Mouse (Mus musculus): ENCODE measurements around the gene Gm11541. TPM values are rescaled to one million over a fixed set of nuclear protein-coding genes. Genes with fewer than 3 reads are reported as not detected.
"Not testable (repeated sequence)": the region's sequence is repeated elsewhere in the genome, so short reads cannot be mapped to it uniquely, and the experiment has no call there.

Gm11541 gene
- polyA plus RNA-seq, 1 experiment from 2014 or later: not detected

DNA sequence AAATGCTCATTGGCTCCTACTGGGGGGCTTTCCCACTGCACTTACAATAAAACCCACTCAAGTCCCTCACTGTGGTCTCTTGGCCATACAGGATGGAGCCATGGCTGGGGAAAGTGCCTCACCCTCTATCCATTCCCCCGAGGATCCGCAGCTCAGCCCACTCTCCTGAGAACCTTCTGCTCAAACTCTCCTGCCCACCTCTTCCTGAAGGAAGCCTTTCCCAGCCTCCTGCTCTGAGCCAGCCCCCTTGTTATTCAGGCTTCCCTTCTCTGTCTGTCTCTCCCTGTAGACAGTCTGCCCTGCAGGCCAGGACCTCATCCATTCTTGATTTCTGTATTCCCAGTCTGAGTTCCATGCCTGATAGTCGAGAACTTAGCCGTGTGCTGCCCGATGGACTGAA lies 29.3 kb downstream of the Gm11541 start:
- Histone ChIP-seq H3K4me3 (no peak overlapping the region), H3K27me3 (replicated peaks) (no peaks in the 10 kb centered on the region), H3K9ac (no peak overlapping the region), H3K27ac (ENCODE audit: poor library complexity, severe bottlenecking) (no peak overlapping the region), H3K36me3 (peaks cover 11% of the 10 kb centered on the region), H3K4me2 (no peak overlapping the region), H3K9me3 (replicated peaks) (no peaks in the 10 kb centered on the region), H3K4me1 (replicated peaks) (peaks cover 27% of the 10 kb centered on the region)
- 74% methylated on average over 5 of the region's 5 CpGs for WGBS
- no peak for ATAC-seq (ENCODE audit: insufficient number of reproducible peaks, low FRiP score)

DNA sequence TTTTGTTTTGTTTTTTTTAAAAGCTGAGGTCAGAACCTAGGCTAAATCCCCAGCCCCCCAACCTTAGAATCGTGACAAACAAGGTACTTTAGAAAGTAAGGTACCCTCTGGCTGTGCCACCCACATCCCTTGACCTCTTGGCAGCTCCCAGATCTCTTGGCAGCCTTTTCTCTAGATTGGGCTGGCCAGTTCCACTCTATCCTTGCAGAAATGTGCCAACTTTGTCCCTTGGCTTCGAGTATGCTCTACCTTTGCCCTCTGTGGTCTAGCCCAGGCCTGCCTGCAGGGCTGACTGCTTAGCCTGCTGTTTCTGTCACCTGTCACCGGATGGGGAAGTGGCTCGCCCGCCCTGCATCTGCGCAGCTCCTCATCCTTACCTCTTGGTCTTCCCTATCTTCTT lies 39.0 kb downstream of the Gm11541 start:
- no peak overlapping the region for H3K9ac ChIP-seq
- no peak for ATAC-seq (ENCODE audit: insufficient number of reproducible peaks, low FRiP score)
- no peaks in the 10 kb centered on the region for H3K4me1 ChIP-seq (replicated peaks)
- H3K4me2 ChIP-seq: no peak overlapping the region
- H3K36me3 ChIP-seq: peaks cover 84% of the 10 kb centered on the region
- no peak overlapping the region for H3K4me3 ChIP-seq
- no peak overlapping the region for H3K27ac ChIP-seq (ENCODE audit: poor library complexity, severe bottlenecking)
- H3K27me3 ChIP-seq (replicated peaks): no peaks in the 10 kb centered on the region
- 88% methylated on average over 6 of the region's 6 CpGs for WGBS
- H3K9me3 ChIP-seq (replicated peaks): no peaks in the 10 kb centered on the region

DNA sequence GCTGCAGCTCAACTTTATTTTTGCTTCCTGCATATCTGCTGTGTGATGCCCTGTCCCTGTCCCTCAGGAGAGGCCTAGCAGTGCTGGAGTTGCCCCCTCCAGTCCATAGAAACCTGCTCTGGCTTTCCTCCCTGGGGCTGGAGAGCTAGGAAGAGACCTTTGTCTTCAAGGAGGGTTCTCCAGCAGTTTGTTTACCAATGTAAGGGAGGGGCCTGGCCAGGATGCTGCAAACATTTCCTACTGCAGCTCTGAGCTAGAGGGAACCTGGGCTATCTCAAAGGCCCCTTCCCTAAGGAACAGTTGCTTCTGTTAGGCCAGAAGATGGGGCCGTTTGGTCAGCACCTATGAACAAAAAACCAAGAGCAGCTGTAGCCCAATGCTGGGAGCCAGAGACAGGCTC lies 43.0 kb downstream of the Gm11541 start:
- no peak for ATAC-seq (ENCODE audit: insufficient number of reproducible peaks, low FRiP score)
- Histone ChIP-seq H3K36me3 (peaks cover 78% of the 10 kb centered on the region), H3K4me1 (replicated peaks) (no peaks in the 10 kb centered on the region), H3K9me3 (replicated peaks) (no peaks in the 10 kb centered on the region), H3K4me2 (no peak overlapping the region), H3K27me3 (replicated peaks) (no peaks in the 10 kb centered on the region), H3K9ac (no peak overlapping the region), H3K4me3 (no peak overlapping the region), H3K27ac (ENCODE audit: poor library complexity, severe bottlenecking) (no peak overlapping the region)
- 50% methylated on average over 1 of the region's 1 CpGs for WGBS

DNA sequence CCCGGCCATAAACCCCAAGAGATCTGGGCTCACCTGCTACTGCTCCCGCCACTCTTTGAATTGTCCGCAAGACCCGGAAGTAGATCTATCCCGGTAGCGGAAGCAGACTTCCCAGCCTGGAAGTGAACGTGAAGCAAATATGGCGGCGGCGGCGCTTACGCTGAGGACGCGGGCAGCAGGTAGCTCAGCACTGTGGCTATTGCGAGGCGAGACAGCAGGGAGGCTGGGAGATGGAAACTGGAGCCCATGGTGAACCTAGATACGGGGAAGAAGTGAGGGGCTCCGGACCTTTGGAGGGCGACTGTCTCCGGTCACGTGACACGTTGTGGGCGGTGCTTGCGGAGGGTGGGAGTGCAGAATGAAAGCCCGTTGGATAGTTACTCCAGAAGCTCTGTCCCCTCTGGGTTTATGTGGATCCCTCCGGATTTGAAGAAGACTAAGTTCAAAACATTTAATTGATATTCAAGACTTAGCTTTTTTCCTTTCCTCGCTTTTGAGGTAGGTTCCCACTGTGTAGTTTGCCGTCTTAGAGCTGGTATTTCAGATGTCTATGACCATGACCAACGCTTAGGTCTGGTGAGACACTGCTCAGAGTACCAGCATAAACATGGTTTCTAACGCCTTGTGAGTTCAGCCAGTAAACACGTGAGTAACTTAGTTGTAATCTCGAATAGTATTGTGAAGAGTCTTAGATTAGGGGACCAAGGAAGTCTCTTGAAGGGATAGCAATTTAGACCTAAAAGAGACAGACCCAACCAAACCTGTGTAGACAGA lies 50.4 kb downstream of the Gm11541 start, which contains the start of the genes Mrpl27 and Eme1:
Gene Mrpl27 (plus strand): TSS at position 105 of the 774 bp plus-strand sequence.
Gene Eme1 (minus strand): TSS at position 302 of the 774 bp plus-strand sequence.
- peak within 1 kb of the TSS; percentile 79 for H3K4me2 ChIP-seq
- peaks cover 45% of the 10 kb centered on the region for H3K36me3 ChIP-seq
- H3K9me3 ChIP-seq (replicated peaks): no peaks in the 10 kb centered on the region
- peak within 1 kb of the TSS; percentile 79 for H3K4me3 ChIP-seq
- under 1% methylated on average over 32 of the region's 32 CpGs for WGBS
- ATAC-seq (ENCODE audit: insufficient number of reproducible peaks, low FRiP score): peak; percentile 88
- no peaks in the 10 kb centered on the region for H3K27me3 ChIP-seq (replicated peaks)
- peaks cover 10% of the 10 kb centered on the region for H3K4me1 ChIP-seq (replicated peaks)
- H3K9ac ChIP-seq: peak within 1 kb of the TSS; percentile 76
- peak within 1 kb of the TSS; percentile 93 for H3K27ac ChIP-seq (ENCODE audit: poor library complexity, severe bottlenecking)

DNA sequence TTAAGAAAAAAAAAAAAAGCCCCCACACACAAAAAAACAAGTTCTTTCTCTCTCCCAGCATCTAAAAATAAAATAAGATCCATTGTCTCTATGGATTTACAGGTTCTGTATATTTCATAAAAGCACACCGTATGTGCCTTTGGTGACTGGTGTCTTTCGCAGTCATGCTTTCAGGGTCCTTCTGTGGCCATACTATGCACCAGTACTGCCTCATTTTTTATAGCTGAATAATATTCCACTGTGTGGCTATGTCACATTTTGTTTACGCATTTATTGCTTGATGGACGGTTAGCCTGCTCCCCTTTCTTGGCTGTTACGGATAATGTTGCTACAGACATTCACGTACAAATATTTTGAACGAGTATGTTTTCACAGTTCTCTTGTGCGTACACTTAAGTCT lies 51.3 kb downstream of the Gm11541 start:
- no peaks in the 10 kb centered on the region for H3K27me3 ChIP-seq (replicated peaks)
- no peak overlapping the region for H3K9ac ChIP-seq
- 42% methylated on average over 8 of the region's 8 CpGs for WGBS
- peak overlapping the region; percentile 79 for H3K4me3 ChIP-seq
- peak overlapping the region; percentile 79 for H3K4me2 ChIP-seq
- no peaks in the 10 kb centered on the region for H3K9me3 ChIP-seq (replicated peaks)
- H3K4me1 ChIP-seq (replicated peaks): peaks cover 10% of the 10 kb centered on the region
- H3K27ac ChIP-seq (ENCODE audit: poor library complexity, severe bottlenecking): no peak overlapping the region
- H3K36me3 ChIP-seq: peaks cover 41% of the 10 kb centered on the region
- no peak for ATAC-seq (ENCODE audit: insufficient number of reproducible peaks, low FRiP score)

DNA sequence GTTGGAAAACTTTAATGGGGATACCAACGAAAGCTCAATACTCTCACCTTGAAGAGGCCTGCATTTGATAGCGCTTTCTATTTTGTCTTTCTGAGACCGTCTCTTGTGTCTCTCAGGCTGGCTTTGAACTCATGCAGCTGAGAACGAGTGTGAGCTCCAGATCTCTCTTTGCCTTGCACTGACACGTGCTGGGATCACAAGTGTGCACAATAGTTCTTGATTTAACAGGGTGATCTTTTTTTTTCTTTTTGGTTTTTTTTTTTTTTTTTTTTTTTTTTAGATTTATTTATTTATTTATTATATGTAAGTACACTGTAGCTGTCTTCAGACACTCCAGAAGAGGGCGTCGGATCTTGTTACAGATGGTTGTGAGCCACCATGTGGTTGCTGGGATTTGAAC lies 53.1 kb downstream of the Gm11541 start:
- Histone ChIP-seq H3K4me1 (replicated peaks) (peaks cover 10% of the 10 kb centered on the region), H3K36me3 (peaks cover 44% of the 10 kb centered on the region)
- ATAC-seq (ENCODE audit: insufficient number of reproducible peaks, low FRiP score); H3K9me3 ChIP-seq (replicated peaks); H3K4me3 ChIP-seq; H3K4me2 ChIP-seq; H3K27me3 ChIP-seq (replicated peaks); H3K27ac ChIP-seq (ENCODE audit: poor library complexity, severe bottlenecking); H3K9ac ChIP-seq: not testable (repeated sequence)
- 94% methylated on average over 7 of the region's 7 CpGs for WGBS

DNA sequence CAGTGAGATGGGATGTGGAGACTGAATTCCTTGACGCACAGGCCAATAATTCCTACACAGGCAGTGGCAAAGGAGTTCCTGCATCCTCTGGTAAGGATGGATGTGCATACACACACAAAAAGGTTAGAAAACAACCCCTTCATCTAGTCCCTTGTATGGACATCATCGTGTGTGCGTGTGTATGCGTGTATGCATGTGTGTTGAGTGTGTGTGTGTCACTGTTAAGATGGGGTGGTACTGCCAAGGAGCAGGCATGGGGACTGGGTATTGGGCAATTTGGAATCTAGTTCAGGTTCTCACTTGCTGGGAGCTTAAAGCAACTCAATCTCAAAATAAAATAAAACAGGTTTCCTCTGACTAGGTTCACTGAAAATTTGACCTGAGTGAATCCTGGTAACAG lies 57.8 kb downstream of the Gm11541 start:
- no peak overlapping the region for H3K4me2 ChIP-seq
- H3K27ac ChIP-seq (ENCODE audit: poor library complexity, severe bottlenecking): no peak overlapping the region
- peaks cover 90% of the 10 kb centered on the region for H3K36me3 ChIP-seq
- WGBS: 90% methylated on average over 4 of the region's 4 CpGs
- H3K9ac ChIP-seq: no peak overlapping the region
- H3K9me3 ChIP-seq (replicated peaks): no peaks in the 10 kb centered on the region
- no peak overlapping the region for H3K4me3 ChIP-seq
- no peak for ATAC-seq (ENCODE audit: insufficient number of reproducible peaks, low FRiP score)
- H3K27me3 ChIP-seq (replicated peaks): no peaks in the 10 kb centered on the region
- no peaks in the 10 kb centered on the region for H3K4me1 ChIP-seq (replicated peaks)

Other genes starting within 250 kb of the Gm11541 start
- gene Cacna1g, start 230.3 kb downstream of the Gm11541 start, polyA plus RNA-seq (2016; fragmentation: Nextera tagmentation; extraction: Ambion mirVana): 1.9 and 2.7 TPM in 2 replicates
- not detected in 2 replicates for gene Spata20, start 218.3 kb downstream of the Gm11541 start, polyA plus RNA-seq (2016; fragmentation: Nextera tagmentation; extraction: Ambion mirVana)
- gene Epn3, start 204.5 kb downstream of the Gm11541 start, polyA plus RNA-seq (2016; fragmentation: Nextera tagmentation; extraction: Ambion mirVana): 14.4 and 14.5 TPM in 2 replicates
- 9.1 and 11.5 TPM in 2 replicates for gene Mycbpap, start 182.8 kb downstream of the Gm11541 start, polyA plus RNA-seq (2016; fragmentation: Nextera tagmentation; extraction: Ambion mirVana)
- gene Rsad1, start 155.2 kb downstream of the Gm11541 start, polyA plus RNA-seq (2016; fragmentation: Nextera tagmentation; extraction: Ambion mirVana): 5.1 and 5.5 TPM in 2 replicates
- 0.36 TPM in 1 of 2 replicates, not detected in the other for gene Chad, start 139.5 kb downstream of the Gm11541 start, polyA plus RNA-seq (2016; fragmentation: Nextera tagmentation; extraction: Ambion mirVana)
- gene Acsf2, start 102.6 kb downstream of the Gm11541 start, polyA plus RNA-seq (2016; fragmentation: Nextera tagmentation; extraction: Ambion mirVana): 3.4 and 4.3 TPM in 2 replicates
- 178 and 180 TPM in 2 replicates for gene Lrrc59, start 74.7 kb downstream of the Gm11541 start, polyA plus RNA-seq (2016; fragmentation: Nextera tagmentation; extraction: Ambion mirVana)
- gene Mrpl27, start 50.7 kb downstream of the Gm11541 start, polyA plus RNA-seq (2016; fragmentation: Nextera tagmentation; extraction: Ambion mirVana): 123 and 128 TPM in 2 replicates
- gene Eme1, start 50.5 kb downstream of the Gm11541 start, polyA plus RNA-seq (2016; fragmentation: Nextera tagmentation; extraction: Ambion mirVana): 15.3 and 15.9 TPM in 2 replicates
- gene Xylt2, start 27.0 kb downstream of the Gm11541 start, polyA plus RNA-seq (2016; fragmentation: Nextera tagmentation; extraction: Ambion mirVana): 16.4 and 17.8 TPM in 2 replicates
- gene Cdc34b, start 37.3 kb upstream of the Gm11541 start, polyA plus RNA-seq (2016; fragmentation: Nextera tagmentation; extraction: Ambion mirVana): not detected in 2 replicates
- not detected in 2 replicates for gene Tmem92, start 78.2 kb upstream of the Gm11541 start, polyA plus RNA-seq (2016; fragmentation: Nextera tagmentation; extraction: Ambion mirVana)
- 404 and 446 TPM in 2 replicates for gene Col1a1, start 231.7 kb upstream of the Gm11541 start, polyA plus RNA-seq (2016; fragmentation: Nextera tagmentation; extraction: Ambion mirVana)